Mouse (Mus musculus) cerebellum, postnatal 4 days (tissue): Measurements from ENCODE around the gene Ankrd36.

Source experiments
- DNase-seq, 2 experiments: peaks; one replicate each; pipeline ENCODE4 v3.0.0; 2022; ENCODE audit warnings: low spot score in 2 of 2, mixed read lengths in 1 of 2

The Ankrd36 gene

GRCm38 (mm10) chr11:5737137-5737536 lies 167.7 kb downstream of the Ankrd36 start:
- no peak for DNase-seq
